Mouse (Mus musculus): ENCODE measurements around the gene Tacr1. TPM values are rescaled to one million over a fixed set of nuclear protein-coding genes. Genes with fewer than 3 reads are reported as not detected.

Tacr1 gene
- total and polyA plus RNA-seq, 2 experiments from 2014 or later: not detected

- H3K4me3 ChIP-seq (ENCODE audit: low read depth, low read length): no peak overlapping the region
- H3K9ac ChIP-seq (replicated peaks; ENCODE audit: low read depth, low read length): no peak overlapping the region
- H3K4me2 ChIP-seq (ENCODE audit: low read depth, low read length): no peak overlapping the region
- no peak for ATAC-seq (ENCODE audit: insufficient read depth, low read depth)
- no peak for DNase-seq (ENCODE audit: low spot score)
- TF ChIP-seq CTCF (IDR thresholded peaks at IDR 0.05; ENCODE audit: low read depth): no peak
- H3K36me3 ChIP-seq (replicated peaks; ENCODE audit: control insufficient read depth, insufficient read depth, low read length): no peaks in the 10 kb centered on the region
- H3K9me3 ChIP-seq (replicated peaks; ENCODE audit: control insufficient read depth, low read length): no peaks in the 10 kb centered on the region
- WGBS: 66% methylated on average over 7 of the region's 7 CpGs
- no peak overlapping the region for H3K27ac ChIP-seq (ENCODE audit: low read depth)
- H3K27me3 ChIP-seq (ENCODE audit: control insufficient read depth, insufficient read depth, low read length): no peaks in the 10 kb centered on the region
- no peaks in the 10 kb centered on the region for H3K4me1 ChIP-seq (ENCODE audit: control insufficient read depth, insufficient read depth)
These were observed 108.8 kb downstream of the Tacr1 start for GRCm38 (mm10) chr6:82510843-82511416.

GRCm38 (mm10) chr6:82519626-82520025 lies 117.5 kb downstream of the Tacr1 start:
- 73% methylated on average over 3 of the region's 3 CpGs for WGBS
- no peak overlapping the region for H3K4me3 ChIP-seq (ENCODE audit: low read depth, low read length)
- no peak overlapping the region for H3K4me2 ChIP-seq (ENCODE audit: low read depth, low read length)
- no peak overlapping the region for H3K27ac ChIP-seq (ENCODE audit: low read depth)
- no peak overlapping the region for H3K9ac ChIP-seq (replicated peaks; ENCODE audit: low read depth, low read length)
- no peaks in the 10 kb centered on the region for H3K9me3 ChIP-seq (replicated peaks; ENCODE audit: control insufficient read depth, low read length)
- no peaks in the 10 kb centered on the region for H3K36me3 ChIP-seq (replicated peaks; ENCODE audit: control insufficient read depth, insufficient read depth, low read length)
- TF ChIP-seq CTCF (IDR thresholded peaks at IDR 0.05; ENCODE audit: low read depth) (no peak), EP300 (IDR thresholded peaks at IDR 0.05; ENCODE audit: low read depth) (no peak)
- DNase-seq (ENCODE audit: low spot score) (no peak), ATAC-seq (ENCODE audit: insufficient read depth, low read depth) (no peak)
- no peaks in the 10 kb centered on the region for H3K4me1 ChIP-seq (ENCODE audit: control insufficient read depth, insufficient read depth)
- H3K27me3 ChIP-seq (ENCODE audit: control insufficient read depth, insufficient read depth, low read length): no peaks in the 10 kb centered on the region

DNA sequence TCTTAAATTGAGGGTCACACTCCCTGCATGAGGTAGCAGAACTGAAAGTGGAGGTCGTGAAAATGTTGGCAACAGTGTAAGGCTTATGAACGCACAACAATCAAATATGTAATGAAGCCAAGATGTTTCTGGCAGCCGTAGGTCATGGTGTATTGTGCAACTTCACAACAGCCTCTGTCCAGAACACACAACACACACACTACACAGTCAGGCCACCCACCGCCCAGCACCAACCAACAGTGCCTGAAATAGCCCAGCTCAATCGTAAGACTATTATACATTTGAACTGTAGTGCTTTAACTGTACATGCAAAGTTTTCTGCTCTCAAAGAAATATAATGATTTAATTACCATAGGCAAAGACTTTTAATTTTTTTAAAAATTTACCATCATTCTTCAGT lies 120.4 kb downstream of the Tacr1 start:
- no peak for TF ChIP-seq CTCF (IDR thresholded peaks at IDR 0.05; ENCODE audit: low read depth)
- TF ChIP-seq EP300 (IDR thresholded peaks at IDR 0.05; ENCODE audit: low read depth): no peak
- no peaks in the 10 kb centered on the region for H3K9me3 ChIP-seq (replicated peaks; ENCODE audit: control insufficient read depth, low read length)
- no peak overlapping the region for H3K9ac ChIP-seq (replicated peaks; ENCODE audit: low read depth, low read length)
- WGBS: 78% methylated on average over 5 of the region's 5 CpGs
- H3K27ac ChIP-seq (ENCODE audit: low read depth): no peak overlapping the region
- DNase-seq (ENCODE audit: low spot score) (no peak), ATAC-seq (ENCODE audit: insufficient read depth, low read depth) (no peak)
- H3K27me3 ChIP-seq (ENCODE audit: control insufficient read depth, insufficient read depth, low read length): no peaks in the 10 kb centered on the region
- H3K36me3 ChIP-seq (replicated peaks; ENCODE audit: control insufficient read depth, insufficient read depth, low read length): no peaks in the 10 kb centered on the region
- no peaks in the 10 kb centered on the region for H3K4me1 ChIP-seq (ENCODE audit: control insufficient read depth, insufficient read depth)
- H3K4me3 ChIP-seq (ENCODE audit: low read depth, low read length): no peak overlapping the region
- no peak overlapping the region for H3K4me2 ChIP-seq (ENCODE audit: low read depth, low read length)

GRCm38 (mm10) chr6:82525107-82525867 lies 123.2 kb downstream of the Tacr1 start:
- no peaks in the 10 kb centered on the region for H3K9me3 ChIP-seq (replicated peaks; ENCODE audit: control insufficient read depth, low read length)
- TF ChIP-seq EP300 (IDR thresholded peaks at IDR 0.05; ENCODE audit: low read depth) (no peak), CTCF (IDR thresholded peaks at IDR 0.05; ENCODE audit: low read depth) (no peak)
- H3K9ac ChIP-seq (replicated peaks; ENCODE audit: low read depth, low read length): no peak overlapping the region
- H3K27me3 ChIP-seq (ENCODE audit: control insufficient read depth, insufficient read depth, low read length): no peaks in the 10 kb centered on the region
- H3K27ac ChIP-seq (ENCODE audit: low read depth): no peak overlapping the region
- H3K36me3 ChIP-seq (replicated peaks; ENCODE audit: control insufficient read depth, insufficient read depth, low read length): no peaks in the 10 kb centered on the region
- H3K4me2 ChIP-seq (ENCODE audit: low read depth, low read length): no peak overlapping the region
- H3K4me1 ChIP-seq (ENCODE audit: control insufficient read depth, insufficient read depth): no peaks in the 10 kb centered on the region
- ATAC-seq (ENCODE audit: insufficient read depth, low read depth) (no peak), DNase-seq (ENCODE audit: low spot score) (no peak)
- H3K4me3 ChIP-seq (ENCODE audit: low read depth, low read length): no peak overlapping the region
- WGBS: 43% methylated on average over 3 of the region's 3 CpGs

GRCm38 (mm10) chr6:82528631-82529030 lies 126.5 kb downstream of the Tacr1 start:
- 51% methylated on average over 2 of the region's 2 CpGs for WGBS
- H3K27me3 ChIP-seq (ENCODE audit: control insufficient read depth, insufficient read depth, low read length): no peaks in the 10 kb centered on the region
- ATAC-seq (ENCODE audit: insufficient read depth, low read depth): no peak
- H3K36me3 ChIP-seq (replicated peaks; ENCODE audit: control insufficient read depth, insufficient read depth, low read length): no peaks in the 10 kb centered on the region
- no peak overlapping the region for H3K27ac ChIP-seq (ENCODE audit: low read depth)
- H3K9ac ChIP-seq (replicated peaks; ENCODE audit: low read depth, low read length): no peak overlapping the region
- no peaks in the 10 kb centered on the region for H3K9me3 ChIP-seq (replicated peaks; ENCODE audit: control insufficient read depth, low read length)
- TF ChIP-seq CTCF (IDR thresholded peaks at IDR 0.05; ENCODE audit: low read depth) (no peak), EP300 (IDR thresholded peaks at IDR 0.05; ENCODE audit: low read depth) (no peak)
- no peaks in the 10 kb centered on the region for H3K4me1 ChIP-seq (ENCODE audit: control insufficient read depth, insufficient read depth)
- H3K4me2 ChIP-seq (ENCODE audit: low read depth, low read length): no peak overlapping the region
- no peak for DNase-seq (ENCODE audit: low spot score)
- no peak overlapping the region for H3K4me3 ChIP-seq (ENCODE audit: low read depth, low read length)

GRCm38 (mm10) chr6:82536641-82537040 lies 134.5 kb downstream of the Tacr1 start:
- no peaks in the 10 kb centered on the region for H3K9me3 ChIP-seq (replicated peaks; ENCODE audit: control insufficient read depth, low read length)

More at GRCm38 (mm10) chr6:82536641-82537040, 134.5 kb downstream of the Tacr1 start:
- Histone ChIP-seq H3K36me3 (replicated peaks; ENCODE audit: control insufficient read depth, insufficient read depth, low read length) (no peaks in the 10 kb centered on the region), H3K9ac (replicated peaks; ENCODE audit: low read depth, low read length) (no peak overlapping the region), H3K4me2 (ENCODE audit: low read depth, low read length) (no peak overlapping the region), H3K4me3 (ENCODE audit: low read depth, low read length) (no peak overlapping the region), H3K4me1 (ENCODE audit: control insufficient read depth, insufficient read depth) (no peaks in the 10 kb centered on the region), H3K27ac (ENCODE audit: low read depth) (no peak overlapping the region), H3K27me3 (ENCODE audit: control insufficient read depth, insufficient read depth, low read length) (no peaks in the 10 kb centered on the region)
- 42% methylated on average over 8 of the region's 8 CpGs for WGBS
- DNase-seq (ENCODE audit: low spot score) (no peak), ATAC-seq (ENCODE audit: insufficient read depth, low read depth) (no peak)
- TF ChIP-seq EP300 (IDR thresholded peaks at IDR 0.05; ENCODE audit: low read depth) (no peak), CTCF (IDR thresholded peaks at IDR 0.05; ENCODE audit: low read depth) (no peak)

Measured in heart, postnatal 0 days (tissue).